Mouse (Mus musculus): ENCODE measurements around the gene Dvl2. TPM values are rescaled to one million over a fixed set of nuclear protein-coding genes. Genes with fewer than 3 reads are reported as not detected.
"Not testable (repeated sequence)": the region's sequence is repeated elsewhere in the genome, so short reads cannot be mapped to it uniquely, and the experiment has no call there.

The Dvl2 gene
- total RNA-seq, 2 experiments from 2014 or later, result 27.3 to 30.0 TPM

- intact Hi-C loops (cut with DNase I), result no loop called here
Measured at GRCm38 (mm10) chr11:70001159-70001558, 764 bp downstream of the Dvl2 start.

DNA sequence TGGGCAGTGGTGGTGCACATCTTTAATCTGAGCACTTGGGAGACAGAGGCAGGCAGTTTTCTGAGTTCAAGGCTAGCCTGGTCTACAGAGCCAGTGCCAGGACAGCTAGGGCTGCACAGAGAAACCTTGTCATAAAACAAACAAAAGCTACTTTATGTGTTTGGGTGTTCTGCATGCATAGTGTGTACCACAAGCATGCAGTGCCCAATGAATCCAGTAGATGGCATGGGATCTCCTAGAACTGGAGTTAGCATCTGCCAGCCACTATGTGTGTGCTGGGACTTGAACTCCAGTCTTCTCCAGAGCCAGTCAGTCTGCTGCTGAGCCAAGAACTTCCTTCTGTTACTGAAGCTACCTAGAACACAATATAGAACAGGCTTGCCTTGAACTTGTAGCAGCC, 1.5 kb downstream of the Dvl2 start:
- intact Hi-C loops (cut with DNase I), result no loop called here
- DNase-seq (ENCODE audit: low spot score in 2 of 2), result no peak

More at GRCm38 (mm10) chr11:70001159-70001558, 764 bp downstream of the Dvl2 start:
- no peak for DNase-seq (ENCODE audit: low spot score in 2 of 2)

DNA sequence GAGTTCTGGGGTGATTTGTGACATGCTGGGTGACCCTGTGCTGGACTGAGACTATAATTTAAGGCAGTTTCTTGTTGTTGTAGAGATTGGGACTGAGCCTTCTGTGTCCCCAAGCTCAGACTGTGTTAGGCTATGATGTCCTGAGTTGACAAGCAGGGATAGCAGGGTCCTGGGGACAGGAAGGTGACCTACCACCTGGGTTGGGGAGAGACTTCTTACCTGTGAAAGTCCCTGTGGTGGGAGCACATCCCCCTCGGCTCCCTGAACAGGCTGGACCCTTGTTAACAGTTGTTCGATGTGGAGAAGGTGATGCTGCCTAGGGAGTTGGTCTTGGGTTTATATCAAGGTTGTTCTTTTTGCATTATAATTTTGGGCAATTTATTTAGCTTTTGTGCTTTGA, 2.1 kb downstream of the Dvl2 start:
- intact Hi-C loops (cut with DNase I), result no loop called here
- DNase-seq (ENCODE audit: low spot score in 2 of 2), result no peak

- no peak for DNase-seq (ENCODE audit: low spot score in 2 of 2)
- intact Hi-C loops (cut with DNase I), result no loop called here
Measured at GRCm38 (mm10) chr11:70005521-70005920, 5.1 kb downstream of the Dvl2 start.

DNA sequence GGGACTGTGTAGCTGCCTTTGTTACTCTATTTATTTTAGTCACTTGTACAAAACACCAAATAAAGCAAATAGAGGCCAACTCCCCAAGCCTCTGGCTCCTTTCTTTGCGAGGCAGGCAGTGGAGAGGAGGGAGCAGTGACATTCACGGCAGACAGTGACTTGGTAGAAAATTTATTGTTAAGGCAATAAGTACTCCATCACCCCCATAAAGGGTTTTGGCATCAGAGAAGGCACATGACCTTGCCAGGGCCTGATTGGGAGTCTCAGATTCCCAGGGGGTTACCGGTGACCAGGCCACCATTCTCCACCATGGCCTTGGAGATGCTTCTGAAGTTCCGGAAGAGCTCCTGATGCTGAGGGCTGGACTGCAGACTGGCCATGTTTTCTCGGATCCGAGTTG, 9.6 kb downstream of the Dvl2 start:
- no peak for DNase-seq (ENCODE audit: low spot score in 2 of 2)
- intact Hi-C loops (cut with DNase I), result no loop called here

DNA sequence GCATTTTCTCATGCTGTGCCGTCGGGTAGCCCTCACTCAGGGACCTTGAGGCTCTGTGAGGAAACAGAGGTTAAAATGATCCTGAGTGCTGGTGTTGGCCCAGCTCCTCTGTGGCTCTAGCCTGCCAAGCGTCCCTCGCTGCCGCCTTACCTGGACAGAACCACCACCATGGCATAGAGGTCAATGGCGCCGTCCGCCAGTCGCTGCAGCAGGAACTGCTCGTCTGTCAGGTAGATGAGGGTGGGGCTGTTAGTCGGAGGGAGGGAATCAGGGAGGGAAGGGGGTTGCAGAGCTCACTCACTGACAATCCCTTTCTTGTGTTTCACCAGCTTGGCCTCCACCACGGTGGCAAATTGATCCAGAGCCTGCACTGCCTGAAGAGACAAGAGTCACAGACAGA, 10.2 kb downstream of the Dvl2 start:
- no peak for DNase-seq (ENCODE audit: low spot score in 2 of 2)
- intact Hi-C loops (cut with DNase I), result no loop called here

DNA sequence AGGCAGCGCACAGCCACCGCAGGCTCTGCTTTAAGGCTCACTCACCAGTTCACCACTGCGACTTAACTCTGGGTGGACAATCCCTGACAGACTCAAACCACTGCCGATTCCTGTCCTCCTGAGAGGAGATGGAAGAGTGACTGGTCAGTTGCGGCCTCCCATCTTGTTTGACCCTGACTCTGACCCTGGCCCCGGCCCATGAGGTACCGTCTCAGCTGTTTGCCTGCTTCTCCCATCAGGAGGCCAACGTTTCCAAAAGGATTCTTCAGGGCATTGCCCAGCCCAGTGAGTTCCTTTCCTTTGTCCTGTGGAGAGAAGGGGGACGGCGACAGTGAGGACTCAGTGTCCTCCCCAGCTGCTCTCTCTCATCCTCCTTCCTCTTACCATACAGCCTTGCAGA, 10.6 kb downstream of the Dvl2 start:
- DNase-seq (ENCODE audit: low spot score in 2 of 2), result no peak
- intact Hi-C loops (cut with DNase I), result no loop called here

DNA sequence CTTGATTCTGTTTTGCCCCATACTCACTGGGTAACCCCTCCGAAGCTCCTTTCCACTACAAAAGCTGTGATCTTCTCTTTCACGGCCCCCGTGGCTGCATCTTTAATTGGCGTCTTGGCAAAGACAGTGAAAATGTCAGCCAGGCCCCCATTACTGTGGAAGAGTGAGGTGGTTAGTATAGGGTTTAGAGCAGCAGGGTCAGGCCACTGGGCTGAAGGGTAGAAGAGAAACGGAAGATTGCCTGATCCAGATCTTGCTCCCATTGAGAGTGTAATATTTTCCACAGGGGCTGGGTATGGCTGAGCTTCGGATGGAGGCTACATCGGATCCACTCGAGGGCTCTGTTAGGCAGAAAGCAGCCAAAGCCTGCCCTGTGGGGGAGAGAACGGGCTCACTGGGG, 12.5 kb downstream of the Dvl2 start:
- DNase-seq (ENCODE audit: low spot score in 2 of 2), result no peak
- intact Hi-C loops (cut with DNase I), result no loop called here

- no peak for DNase-seq (ENCODE audit: low spot score in 2 of 2)
- intact Hi-C loops (cut with DNase I), result no loop called here
Measured at GRCm38 (mm10) chr11:70013408-70013807, 13.0 kb downstream of the Dvl2 start.

DNA sequence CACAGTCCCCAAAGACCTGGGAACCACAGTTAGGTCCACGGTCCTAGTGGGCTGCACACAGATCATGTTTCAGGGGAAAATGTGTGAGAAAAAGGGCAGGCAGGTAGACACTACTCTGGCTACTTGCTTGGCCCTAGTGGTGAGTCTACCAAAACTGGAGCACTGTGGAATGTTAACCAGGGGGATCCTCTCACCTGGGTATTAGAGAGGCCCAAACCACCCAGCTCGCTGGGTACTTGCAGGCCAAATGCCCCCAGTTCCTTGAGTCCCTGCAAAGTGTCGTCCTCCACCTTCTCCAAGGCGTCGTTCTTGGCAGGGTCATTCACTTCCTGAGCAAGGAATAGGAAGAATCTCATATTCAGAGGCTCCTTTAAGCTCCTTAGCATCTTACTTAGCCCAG, 13.7 kb downstream of the Dvl2 start:
- no peak for DNase-seq (ENCODE audit: low spot score in 2 of 2)
- intact Hi-C loops (cut with DNase I), result no loop called here

DNA sequence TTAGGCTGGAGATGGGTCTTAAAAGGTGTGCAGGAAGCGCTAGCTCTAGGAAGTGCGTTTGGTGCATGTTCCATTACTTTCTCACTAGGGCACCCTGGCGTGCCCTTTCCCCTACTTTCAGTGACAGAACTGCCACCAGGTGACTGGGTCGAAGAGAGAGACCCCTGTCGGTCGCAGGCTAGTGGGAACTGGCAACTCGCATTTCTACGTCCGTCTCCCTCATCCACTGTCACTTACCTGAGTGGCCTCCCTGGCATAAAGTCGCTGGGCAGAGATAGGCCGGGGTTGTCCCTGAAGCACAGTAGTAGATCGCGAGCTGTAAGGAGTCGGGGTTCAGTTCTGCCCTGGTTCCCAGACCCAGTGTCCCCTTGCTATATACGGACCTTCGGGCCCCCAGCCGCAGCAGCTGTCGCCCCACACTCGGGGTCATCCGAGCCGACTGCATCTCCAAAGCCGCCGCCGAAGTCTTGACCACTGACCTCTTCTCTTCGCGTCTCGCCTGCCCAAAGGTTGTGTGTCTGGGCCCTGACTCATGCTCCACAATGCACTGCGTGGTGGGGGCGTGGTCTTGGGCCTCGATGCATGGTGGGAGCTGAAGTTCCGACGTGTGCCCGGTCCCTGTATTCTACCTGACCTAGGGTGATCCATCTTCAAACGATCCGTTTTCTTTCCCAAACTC, 14.6 kb downstream of the Dvl2 start, which contains the start of gene Acadvl:
Acadvl (minus strand) TSS at position 532 of the 679 bp plus-strand sequence.
- DNase-seq (ENCODE audit: low spot score in 2 of 2), result peak; percentile 74 to 86
- intact Hi-C loops (cut with DNase I), result no loop called here

GRCm38 (mm10) chr11:70015677-70016076, 15.3 kb downstream of the Dvl2 start:
- intact Hi-C loops (cut with DNase I), result no loop called here
- no peak for DNase-seq (ENCODE audit: low spot score in 2 of 2)

DNA sequence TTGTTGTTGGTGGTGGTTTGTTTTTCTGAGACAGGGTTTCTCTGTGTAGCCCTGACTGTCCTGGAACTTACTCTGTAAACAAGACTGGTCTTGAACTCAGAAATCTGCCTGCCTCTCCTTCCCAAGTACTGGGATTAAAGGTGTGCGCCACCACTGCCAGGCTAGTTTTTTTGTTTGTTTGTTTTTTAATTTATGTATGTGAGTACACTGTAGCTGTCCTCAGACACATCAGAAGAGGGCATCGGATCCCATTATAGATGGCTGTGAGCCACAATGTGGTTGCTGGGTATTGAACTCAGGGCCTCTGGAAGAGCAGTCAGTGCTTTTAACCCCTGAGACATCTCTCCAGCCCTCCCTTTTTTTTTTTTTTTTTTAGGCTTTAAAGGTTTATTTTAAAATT, 15.8 kb downstream of the Dvl2 start:
- intact Hi-C loops (cut with DNase I); DNase-seq (ENCODE audit: low spot score in 2 of 2): not testable (repeated sequence)

- intact Hi-C loops (cut with DNase I), result no loop called here
- DNase-seq (ENCODE audit: low spot score in 2 of 2), result no peak
Measured at GRCm38 (mm10) chr11:70016669-70017068, 16.3 kb downstream of the Dvl2 start, which contains the start of gene Dlg4. TSS of gene Dlg4 (plus strand) at chr11:70016942.

DNA sequence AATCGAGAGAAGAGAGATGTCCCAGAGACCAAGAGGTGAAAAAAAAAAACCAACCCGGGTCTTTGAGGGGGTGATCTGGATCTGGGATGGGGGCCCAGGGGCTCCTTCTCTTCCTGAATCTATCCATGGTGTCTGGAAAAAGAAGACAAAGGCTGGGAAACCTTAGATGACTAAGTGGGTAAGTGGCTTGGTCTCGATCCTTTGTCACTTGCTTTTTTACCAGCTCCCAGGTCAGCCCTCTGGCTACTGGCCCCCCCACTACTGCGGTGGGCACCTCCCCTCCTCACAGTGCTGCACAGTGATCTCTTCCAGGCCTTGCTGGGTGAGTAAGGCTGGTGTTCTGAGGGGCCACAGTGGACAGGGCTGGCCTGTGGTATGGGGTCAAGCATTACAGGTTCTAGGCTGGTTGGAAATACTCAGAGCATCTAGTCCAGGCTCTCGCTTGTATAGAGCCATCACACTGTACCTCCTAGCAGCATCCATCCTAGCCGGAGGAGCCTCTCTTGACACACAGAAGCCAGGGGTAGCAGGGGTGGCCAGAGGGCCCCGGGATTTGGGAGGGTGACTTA, 16.9 kb downstream of the Dvl2 start:
- intact Hi-C loops (cut with DNase I), result no loop called here
- DNase-seq (ENCODE audit: low spot score in 2 of 2), result no peak

GRCm38 (mm10) chr11:70018131-70018990, 18.0 kb downstream of the Dvl2 start:
- DNase-seq (ENCODE audit: low spot score in 2 of 2), result peak; percentile 80 to 85
- intact Hi-C loops (cut with DNase I), result no loop called here

- intact Hi-C loops (cut with DNase I), result no loop called here
- no peak for DNase-seq (ENCODE audit: low spot score in 2 of 2)
Measured at GRCm38 (mm10) chr11:70019495-70020021, 19.2 kb downstream of the Dvl2 start.

GRCm38 (mm10) chr11:70020022-70020631, 19.7 kb downstream of the Dvl2 start:
- peak; percentile 61 to 65 for DNase-seq (ENCODE audit: low spot score in 2 of 2)
- intact Hi-C loops (cut with DNase I), result no loop called here

DNA sequence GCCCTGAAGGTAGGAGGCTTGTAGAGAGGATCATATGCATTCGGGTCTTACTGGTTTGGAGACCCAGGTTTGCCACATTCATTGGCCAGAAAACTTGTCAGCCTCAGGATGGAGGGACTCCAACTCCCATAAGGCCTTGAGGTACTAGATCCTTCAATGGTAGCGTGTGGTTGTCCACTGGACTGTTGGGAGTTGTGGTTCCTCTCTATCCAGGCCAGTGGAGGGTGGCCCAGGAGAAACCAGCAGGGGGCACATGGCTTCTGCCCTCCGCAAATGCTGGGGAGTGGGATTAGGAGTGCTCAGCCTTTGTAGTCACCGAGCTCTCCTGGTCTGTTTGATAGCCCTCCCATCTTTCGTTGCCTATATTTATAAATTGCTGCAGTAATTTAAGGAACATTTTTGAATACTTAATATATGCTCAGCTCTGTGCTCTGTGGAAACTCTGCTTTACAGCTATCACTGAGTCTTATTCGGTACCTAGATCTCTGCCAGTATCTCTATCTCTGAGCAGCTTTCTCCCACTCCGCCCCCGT, 20.4 kb downstream of the Dvl2 start:
- intact Hi-C loops (cut with DNase I), result no loop called here
- peak; percentile 74 to 89 for DNase-seq (ENCODE audit: low spot score in 2 of 2)

Data from left cerebral cortex, postnatal 14 days (tissue).